Mouse (Mus musculus) heart, postnatal 0 days (tissue): ENCODE data around the gene Senp1. TPM values are rescaled to one million over a fixed set of nuclear protein-coding genes. Genes with fewer than 3 reads are reported as not detected.

Experiments
- ATAC-seq: fragments of 200-750 bp; cut with Nextera tagmentation; 2 replicates; pipeline ENCODE4 v1.8.0; 2017; ENCODE audit warnings: low read depth, moderate number of reproducible peaks, moderate library complexity; ENCODE audit not compliant: insufficient read depth
- DNase-seq: peaks from one replicate; pipeline ENCODE4 v3.0.0-alpha.2; 2016; ENCODE audit warnings: low spot score
- H3K27ac ChIP-seq: fragments of 300-500 bp; sonication (generic); 2 replicates; pipeline ENCODE4 v1.5.1; 2014; ENCODE audit warnings: low read depth, mild to moderate bottlenecking
- H3K27me3 ChIP-seq: fragments of 300-500 bp; sonication (generic); 2 replicates; pipeline ENCODE4 v1.6.1; 2014; ENCODE audit warnings: low read length, mixed read lengths; ENCODE audit not compliant: control insufficient read depth, insufficient read depth
- H3K36me3 ChIP-seq: fragments of 300-500 bp; sonication (generic); replicated peaks from 2 replicates; pipeline ENCODE4 v1.6.1; 2014; ENCODE audit warnings: low read length, mixed read lengths; ENCODE audit not compliant: control insufficient read depth, insufficient read depth
- H3K4me1 ChIP-seq: fragments of 300-500 bp; sonication (generic); 2 replicates; pipeline ENCODE4 v1.6.1; 2014; ENCODE audit warnings: antibody characterized with exemption; ENCODE audit not compliant: control insufficient read depth, insufficient read depth
- H3K4me2 ChIP-seq: fragments of 300-500 bp; sonication (generic); 2 replicates; pipeline ENCODE4 v1.6.1; 2014; ENCODE audit warnings: low read depth, mild to moderate bottlenecking, low read length, moderate library complexity
- H3K4me3 ChIP-seq: fragments of 300-500 bp; sonication (generic); 2 replicates; pipeline ENCODE4 v1.5.1; 2014; ENCODE audit warnings: low read depth, low read length
- H3K9ac ChIP-seq: fragments of 300-500 bp; sonication (generic); replicated peaks from 2 replicates; pipeline ENCODE4 v1.6.1; 2014; ENCODE audit warnings: low read depth, low read length, mixed read lengths
- H3K9me3 ChIP-seq: fragments of 300-500 bp; sonication (generic); replicated peaks from 2 replicates; pipeline ENCODE4 v1.6.1; 2016; ENCODE audit warnings: low read length; ENCODE audit not compliant: control insufficient read depth
- CTCF ChIP-seq: IDR thresholded peaks from 2 replicates; pipeline ENCODE4 v1.5.1; 2016; ENCODE audit warnings: antibody characterized with exemption, control low read depth, low read depth
- EP300 ChIP-seq: IDR thresholded peaks from 2 replicates; pipeline ENCODE4 v1.6.1; 2016; ENCODE audit warnings: antibody characterized with exemption, low read depth
- WGBS: fragments of 180-500 bp; shearing (Covaris S2); extraction: QIAGEN DNeasy Blood & Tissue Kit; methylation state at CpG from one replicate; pipeline ENCODE4 v1.1.7; 2014; 5-methylcytosine and 5-hydroxymethylcytosine counted together
- polyA plus RNA-seq: library from polyadenylated mRNA; unstranded; fragments of >200 nt; fragmentation: Nextera tagmentation; extraction: Ambion mirVana; gene quantifications from 2 replicates; pipeline ENCODE4 v1.2.1, GENCODE M21; 2015
- total RNA-seq: library from RNA; depleted of rRNA; stranded (reverse); fragments of >200 nt; gene quantifications from 2 replicates; pipeline ENCODE4 v1.2.3, GENCODE M21; 2014; ENCODE audit warnings: low replicate concordance

The Senp1 gene
- total and polyA plus RNA-seq, 2 experiments from 2014 or later: 10.1 to 16.7 TPM

GRCm38 (mm10) chr15:98114852-98115778, 21.6 kb upstream of the Senp1 start:
- no peak overlapping the region for H3K4me3 ChIP-seq

GRCm38 (mm10) chr15:98114098-98114851, 20.7 kb upstream of the Senp1 start:
- WGBS: 73% methylated on average over 10 of the region's 10 CpGs
- no peak overlapping the region for H3K4me3 ChIP-seq
- no peak overlapping the region for H3K4me2 ChIP-seq
- no peak for ATAC-seq
- H3K27ac ChIP-seq: peak overlapping the region; percentile 82
- H3K27me3 ChIP-seq: no peaks in the 10 kb centered on the region
- TF ChIP-seq EP300 (no peak), CTCF (no peak)
- H3K9ac ChIP-seq: no peak overlapping the region
- no peak for DNase-seq
- H3K9me3 ChIP-seq: no peaks in the 10 kb centered on the region
- H3K36me3 ChIP-seq: peaks cover 34% of the 10 kb centered on the region
- H3K4me1 ChIP-seq: peaks cover 40% of the 10 kb centered on the region

More at GRCm38 (mm10) chr15:98114852-98115778, 21.6 kb upstream of the Senp1 start:
- H3K36me3 ChIP-seq: peaks cover 42% of the 10 kb centered on the region
- H3K9me3 ChIP-seq: no peaks in the 10 kb centered on the region
- ATAC-seq (peak; percentile 81), DNase-seq (peak; percentile 71)
- peaks cover 32% of the 10 kb centered on the region for H3K4me1 ChIP-seq
- peak overlapping the region; percentile 82 for H3K27ac ChIP-seq
- no peak overlapping the region for H3K4me2 ChIP-seq
- H3K27me3 ChIP-seq: no peaks in the 10 kb centered on the region
- no peak overlapping the region for H3K9ac ChIP-seq
- TF ChIP-seq CTCF (no peak), EP300 (no peak)
- WGBS: 69% methylated on average over 10 of the region's 10 CpGs

GRCm38 (mm10) chr15:98111791-98112190, 18.2 kb upstream of the Senp1 start:
- peaks cover 14% of the 10 kb centered on the region for H3K36me3 ChIP-seq
- H3K27ac ChIP-seq: peak overlapping the region; percentile 39; the same call in 1 of the 2 replicates
- H3K27me3 ChIP-seq: no peaks in the 10 kb centered on the region
- H3K4me1 ChIP-seq: peaks cover 45% of the 10 kb centered on the region
- no peak overlapping the region for H3K9ac ChIP-seq
- no peaks in the 10 kb centered on the region for H3K9me3 ChIP-seq
- peak; percentile 60 for DNase-seq
- no peak for TF ChIP-seq EP300
- no peak for TF ChIP-seq CTCF
- no peak overlapping the region for H3K4me3 ChIP-seq
- peak; percentile 42; the same call in 1 of the 2 replicates for ATAC-seq
- 43% methylated on average over 5 of the region's 5 CpGs for WGBS
- H3K4me2 ChIP-seq: peak overlapping the region; percentile 40

- WGBS: 2% methylated on average over 37 of the region's 37 CpGs
- H3K9ac ChIP-seq: peak overlapping the region; percentile 79
- peak; percentile 88 for ATAC-seq
Measured at GRCm38 (mm10) chr15:98108297-98109152, 15.0 kb upstream of the Senp1 start.

More at GRCm38 (mm10) chr15:98108297-98109152, 15.0 kb upstream of the Senp1 start:
- H3K4me3 ChIP-seq: peak overlapping the region; percentile 79
- DNase-seq: peak; percentile 90
- TF ChIP-seq EP300 (no peak), CTCF (0 out of 2 replicates have a peak, but pooled peaks have one; percentile 8)
- H3K36me3 ChIP-seq: peaks cover 12% of the 10 kb centered on the region
- H3K27ac ChIP-seq: peak overlapping the region; percentile 91
- H3K4me1 ChIP-seq: peaks cover 32% of the 10 kb centered on the region
- 0 out of 2 replicates have a peak, but pooled peaks cover 8% of the 10 kb centered on the region for H3K27me3 ChIP-seq
- no peaks in the 10 kb centered on the region for H3K9me3 ChIP-seq
- peak overlapping the region; percentile 92 for H3K4me2 ChIP-seq
